Mouse (Mus musculus) limb, embryonic 11.5 days (tissue): ENCODE data around the gene Slc38a6. TPM values are rescaled to one million over a fixed set of nuclear protein-coding genes. Genes with fewer than 3 reads are reported as not detected.

ENCODE experiments used
- ATAC-seq: fragments of 200-750 bp; cut with Nextera tagmentation; 2 replicates; pipeline ENCODE4 v1.8.0; 2017; ENCODE audit warnings: low read depth; ENCODE audit not compliant: insufficient number of reproducible peaks, low FRiP score, low TSS enrichment
- DNase-seq: peaks from one replicate; pipeline ENCODE4 v3.0.0-alpha.2; 2015; ENCODE audit warnings: low spot score
- H3K27ac ChIP-seq: fragments of 300-500 bp; sonication (generic); replicated peaks from 2 replicates; pipeline ENCODE4 v1.5.1; 2014; ENCODE audit warnings: low read depth, mild to moderate bottlenecking, low read length
- H3K27me3 ChIP-seq: fragments of 300-500 bp; sonication (generic); 2 replicates; pipeline ENCODE4 v1.6.1; 2014; ENCODE audit warnings: mild to moderate bottlenecking, low read length, mixed read lengths; ENCODE audit not compliant: control insufficient read depth, insufficient read depth
- H3K36me3 ChIP-seq: fragments of 300-500 bp; sonication (generic); 2 replicates; pipeline ENCODE4 v1.6.1; 2014; ENCODE audit warnings: mild to moderate bottlenecking, low read length, moderate library complexity, mixed read lengths; ENCODE audit not compliant: control insufficient read depth, insufficient read depth
- H3K4me1 ChIP-seq: fragments of 300-500 bp; sonication (generic); 2 replicates; pipeline ENCODE4 v1.6.1; 2014; ENCODE audit warnings: low read length, mixed read lengths; ENCODE audit not compliant: control insufficient read depth, insufficient read depth
- H3K4me2 ChIP-seq: fragments of 300-500 bp; sonication (generic); 2 replicates; pipeline ENCODE4 v1.6.1; 2014; ENCODE audit warnings: low read depth, mild to moderate bottlenecking, moderate library complexity; ENCODE audit not compliant: severe bottlenecking
- H3K4me3 ChIP-seq: fragments of 300-500 bp; sonication (generic); 2 replicates; pipeline ENCODE4 v1.5.1; 2014; ENCODE audit warnings: low read depth, low read length
- H3K9ac ChIP-seq: fragments of 300-500 bp; sonication (generic); 2 replicates; pipeline ENCODE4 v1.6.1; 2014; ENCODE audit warnings: mild to moderate bottlenecking, low read length
- H3K9me3 ChIP-seq: fragments of 300-500 bp; sonication (generic); 2 replicates; pipeline ENCODE4 v1.6.1; 2016; ENCODE audit warnings: low read length; ENCODE audit not compliant: control insufficient read depth
- WGBS: fragments of 180-500 bp; shearing (Covaris S2); extraction: QIAGEN DNeasy Blood & Tissue Kit; methylation state at CpG from one replicate; pipeline ENCODE4 v1.1.7; 2014; 5-methylcytosine and 5-hydroxymethylcytosine counted together
- polyA plus RNA-seq: library from polyadenylated mRNA; unstranded; fragments of >200 nt; fragmentation: Nextera tagmentation; extraction: Ambion mirVana; gene quantifications from 2 replicates; pipeline ENCODE4 v1.2.1, GENCODE M21; 2014

Slc38a6 gene
- polyA plus RNA-seq, 1 experiment from 2014 or later, result 14.1 TPM

- no peaks in the 10 kb centered on the region for H3K27me3 ChIP-seq
- H3K27ac ChIP-seq, result peak overlapping the region; percentile 54; the same call in 1 of the 2 replicates
- H3K4me1 ChIP-seq, result peaks cover 15% of the 10 kb centered on the region
- H3K9me3 ChIP-seq, result no peaks in the 10 kb centered on the region
- no peak for DNase-seq
- no peak overlapping the region for H3K4me2 ChIP-seq
- H3K36me3 ChIP-seq, result no peaks in the 10 kb centered on the region
- no peak for ATAC-seq
- H3K9ac ChIP-seq, result no peak overlapping the region
- no peak overlapping the region for H3K4me3 ChIP-seq
- 50% methylated on average over 1 of the region's 1 CpGs for WGBS
These were observed 18.1 kb upstream of the Slc38a6 start for GRCm38 (mm10) chr12:73268497-73268896.

GRCm38 (mm10) chr12:73269531-73269930 is 17.0 kb upstream of the Slc38a6 start:
- no peak overlapping the region for H3K4me3 ChIP-seq
- ATAC-seq, result no peak
- H3K36me3 ChIP-seq, result no peaks in the 10 kb centered on the region
- WGBS, result 60% methylated on average over 3 of the region's 3 CpGs
- no peak overlapping the region for H3K9ac ChIP-seq
- H3K27me3 ChIP-seq, result no peaks in the 10 kb centered on the region
- no peak for DNase-seq
- H3K4me2 ChIP-seq, result no peak overlapping the region
- H3K27ac ChIP-seq, result no peak overlapping the region
- no peaks in the 10 kb centered on the region for H3K9me3 ChIP-seq
- H3K4me1 ChIP-seq, result peaks cover 15% of the 10 kb centered on the region

GRCm38 (mm10) chr12:73269933-73270332 is 16.6 kb upstream of the Slc38a6 start:
- ATAC-seq (0 out of 2 replicates have a peak, but pooled peaks have one; percentile 51), DNase-seq (peak; percentile 43)
- Histone ChIP-seq H3K4me2 (no peak overlapping the region), H3K9ac (no peak overlapping the region), H3K27ac (0 out of 2 replicates have a peak overlapping the region, but pooled peaks have one; percentile 14), H3K9me3 (no peaks in the 10 kb centered on the region), H3K36me3 (no peaks in the 10 kb centered on the region), H3K27me3 (no peaks in the 10 kb centered on the region), H3K4me3 (no peak overlapping the region), H3K4me1 (peaks cover 15% of the 10 kb centered on the region)
- WGBS, result 35% methylated on average over 4 of the region's 4 CpGs

- Histone ChIP-seq H3K4me1 (peaks cover 6% of the 10 kb centered on the region), H3K4me2 (no peak overlapping the region), H3K9ac (no peak overlapping the region), H3K4me3 (no peak overlapping the region), H3K9me3 (no peaks in the 10 kb centered on the region), H3K27me3 (no peaks in the 10 kb centered on the region), H3K36me3 (peaks cover 6% of the 10 kb centered on the region), H3K27ac (no peak overlapping the region)
- DNase-seq, result no peak
- no peak for ATAC-seq
- WGBS, result 92% methylated on average over 3 of the region's 3 CpGs
These were observed 11.7 kb upstream of the Slc38a6 start for GRCm38 (mm10) chr12:73274921-73275320.

- H3K4me3 ChIP-seq, result peak overlapping the region; percentile 72
- no peaks in the 10 kb centered on the region for H3K27me3 ChIP-seq
- no peak overlapping the region for H3K27ac ChIP-seq
- peaks cover 6% of the 10 kb centered on the region; the same call in 1 of the 2 replicates for H3K4me1 ChIP-seq
- no peak for ATAC-seq
- no peaks in the 10 kb centered on the region for H3K36me3 ChIP-seq
- H3K4me2 ChIP-seq, result peak overlapping the region; percentile 78
- no peaks in the 10 kb centered on the region for H3K9me3 ChIP-seq
- 70% methylated on average over 8 of the region's 8 CpGs for WGBS
- H3K9ac ChIP-seq, result no peak overlapping the region
- no peak for DNase-seq
These were observed 1.0 kb downstream of the Slc38a6 start for GRCm38 (mm10) chr12:73287609-73288008.

DNA sequence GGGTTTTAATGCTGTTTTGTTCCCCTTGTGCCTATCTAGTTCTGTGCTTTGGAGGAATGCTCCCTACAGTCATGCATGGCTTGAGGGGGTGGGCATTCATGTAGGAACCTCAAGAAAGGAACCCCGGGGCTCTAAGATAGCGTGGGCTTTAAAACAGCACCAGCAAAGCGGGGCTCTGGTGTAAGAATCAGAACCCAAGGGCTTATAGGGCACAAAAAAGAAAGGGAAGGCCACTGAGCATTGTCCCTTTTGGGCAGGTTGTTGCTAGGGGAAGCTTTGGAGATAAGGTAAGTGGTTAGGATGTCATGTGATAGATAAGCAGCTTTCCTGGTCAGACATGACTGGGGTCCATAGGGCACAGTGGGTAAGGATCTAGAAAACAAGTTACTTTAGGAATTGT is 2.0 kb downstream of the Slc38a6 start:
- Histone ChIP-seq H3K27ac (no peak overlapping the region), H3K9ac (no peak overlapping the region), H3K4me2 (no peak overlapping the region), H3K4me1 (peaks cover 6% of the 10 kb centered on the region; the same call in 1 of the 2 replicates), H3K36me3 (no peaks in the 10 kb centered on the region), H3K4me3 (no peak overlapping the region), H3K27me3 (no peaks in the 10 kb centered on the region), H3K9me3 (no peaks in the 10 kb centered on the region)
- WGBS, result 98% methylated on average over 3 of the region's 3 CpGs
- DNase-seq (no peak), ATAC-seq (no peak)

DNA sequence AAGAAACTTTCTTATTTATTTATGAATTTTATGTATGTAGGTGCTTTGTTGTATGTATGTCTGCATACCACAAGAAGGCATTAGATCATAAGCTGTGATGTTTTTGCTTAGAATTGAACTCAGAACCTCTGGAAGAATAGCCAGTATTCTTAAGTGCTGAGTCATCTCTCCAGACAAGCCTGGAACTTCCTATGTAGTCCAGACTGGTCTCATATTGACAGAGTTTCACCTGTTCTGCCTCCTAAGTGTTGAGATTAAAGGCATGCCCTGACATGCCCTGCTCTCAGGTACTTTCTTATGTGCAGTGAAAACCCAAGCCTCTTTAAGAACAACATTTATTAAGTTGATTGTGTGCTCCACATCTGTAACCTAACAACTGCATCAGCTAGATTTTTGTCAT is 8.3 kb downstream of the Slc38a6 start:
- H3K36me3 ChIP-seq, result no peaks in the 10 kb centered on the region; the same call in 1 of the 2 replicates
- DNase-seq, result no peak
- no peak overlapping the region for H3K9ac ChIP-seq
- no peak overlapping the region for H3K4me2 ChIP-seq
- no peaks in the 10 kb centered on the region for H3K4me1 ChIP-seq
- H3K9me3 ChIP-seq, result no peaks in the 10 kb centered on the region
- no peak for ATAC-seq
- no peak overlapping the region for H3K27ac ChIP-seq
- no peak overlapping the region for H3K4me3 ChIP-seq
- H3K27me3 ChIP-seq, result no peaks in the 10 kb centered on the region

GRCm38 (mm10) chr12:73295505-73296140 is 9.0 kb downstream of the Slc38a6 start:
- no peaks in the 10 kb centered on the region for H3K9me3 ChIP-seq
- no peaks in the 10 kb centered on the region; the same call in 1 of the 2 replicates for H3K36me3 ChIP-seq
- DNase-seq (no peak), ATAC-seq (no peak)
- H3K27me3 ChIP-seq, result no peaks in the 10 kb centered on the region
- H3K4me2 ChIP-seq, result no peak overlapping the region
- WGBS, result 88% methylated on average over 11 of the region's 11 CpGs
- H3K4me3 ChIP-seq, result no peak overlapping the region
- H3K27ac ChIP-seq, result no peak overlapping the region
- no peaks in the 10 kb centered on the region for H3K4me1 ChIP-seq
- H3K9ac ChIP-seq, result no peak overlapping the region

GRCm38 (mm10) chr12:73298621-73299020 is 12.0 kb downstream of the Slc38a6 start:
- Histone ChIP-seq H3K9ac (no peak overlapping the region), H3K4me3 (no peak overlapping the region), H3K27ac (no peak overlapping the region), H3K9me3 (no peaks in the 10 kb centered on the region), H3K27me3 (no peaks in the 10 kb centered on the region), H3K4me2 (no peak overlapping the region), H3K36me3 (no peaks in the 10 kb centered on the region; the same call in 1 of the 2 replicates), H3K4me1 (no peaks in the 10 kb centered on the region)
- no peak for DNase-seq
- WGBS, result 91% methylated on average over 5 of the region's 5 CpGs
- no peak for ATAC-seq
